Mouse (Mus musculus): ENCODE results near the gene Yipf3. TPM values are rescaled to one million over a fixed set of nuclear protein-coding genes. Genes with fewer than 3 reads are reported as not detected.

Gene Yipf3
- polyA plus RNA-seq, 1 experiment = 8.0 TPM

- Histone ChIP-seq H3K36me3 (ENCODE audit: control insufficient read depth) (no peaks in the 10 kb centered on the region), H3K4me3 (replicated peaks) (no peak overlapping the region), H3K9me3 (ENCODE audit: control insufficient read depth, low read length) (no peaks in the 10 kb centered on the region), H3K4me1 (ENCODE audit: control insufficient read depth) (peaks cover 9% of the 10 kb centered on the region), H3K27me3 (ENCODE audit: control insufficient read depth) (peaks cover 23% of the 10 kb centered on the region)
- TF ChIP-seq GATA1 (IDR thresholded peaks at IDR 0.05; ENCODE audit: low read length) (no peak), TAL1 (IDR thresholded peaks at IDR 0.05; ENCODE audit: low read length) (no peak)
Observed at GRCm38 (mm10) chr17:46287678-46288095, 39.8 kb downstream of the Yipf3 start.

- peaks cover 7% of the 10 kb centered on the region; the same call in 1 of the 2 replicates for H3K9me3 ChIP-seq (ENCODE audit: control insufficient read depth, low read length)
- no peaks in the 10 kb centered on the region for H3K36me3 ChIP-seq (ENCODE audit: control insufficient read depth)
- TF ChIP-seq GATA1 (IDR thresholded peaks at IDR 0.05; ENCODE audit: low read length) (no peak), TAL1 (IDR thresholded peaks at IDR 0.05; ENCODE audit: low read length) (no peak)
- H3K4me3 ChIP-seq (replicated peaks) = no peak overlapping the region
- peaks cover 10% of the 10 kb centered on the region for H3K4me1 ChIP-seq (ENCODE audit: control insufficient read depth)
- peaks cover 75% of the 10 kb centered on the region for H3K27me3 ChIP-seq (ENCODE audit: control insufficient read depth)
Observed at GRCm38 (mm10) chr17:46296601-46297000, 48.7 kb downstream of the Yipf3 start.

GRCm38 (mm10) chr17:46297028-46297363 is 49.1 kb downstream of the Yipf3 start:
- no peak for TF ChIP-seq GATA1 (IDR thresholded peaks at IDR 0.05; ENCODE audit: low read length)
- TF ChIP-seq TAL1 (IDR thresholded peaks at IDR 0.05; ENCODE audit: low read length) = no peak
- Histone ChIP-seq H3K4me1 (ENCODE audit: control insufficient read depth) (peaks cover 10% of the 10 kb centered on the region), H3K27me3 (ENCODE audit: control insufficient read depth) (peaks cover 74% of the 10 kb centered on the region), H3K4me3 (replicated peaks) (no peak overlapping the region), H3K36me3 (ENCODE audit: control insufficient read depth) (no peaks in the 10 kb centered on the region), H3K9me3 (ENCODE audit: control insufficient read depth, low read length) (peaks cover 7% of the 10 kb centered on the region; the same call in 1 of the 2 replicates)

GRCm38 (mm10) chr17:46297364-46298219 is 49.7 kb downstream of the Yipf3 start, which contains the start of gene Dlk2:
Gene Dlk2 (plus strand): TSS chr17:46297421.
- Histone ChIP-seq H3K27me3 (ENCODE audit: control insufficient read depth) (peaks cover 69% of the 10 kb centered on the region), H3K9me3 (ENCODE audit: control insufficient read depth, low read length) (peaks cover 7% of the 10 kb centered on the region; the same call in 1 of the 2 replicates), H3K36me3 (ENCODE audit: control insufficient read depth) (no peaks in the 10 kb centered on the region), H3K4me3 (replicated peaks) (peak within 1 kb of the TSS; percentile 14), H3K4me1 (ENCODE audit: control insufficient read depth) (peaks cover 10% of the 10 kb centered on the region)
- TF ChIP-seq TAL1 (IDR thresholded peaks at IDR 0.05; ENCODE audit: low read length) = no peak
- no peak for TF ChIP-seq GATA1 (IDR thresholded peaks at IDR 0.05; ENCODE audit: low read length)

- H3K4me1 ChIP-seq (ENCODE audit: control insufficient read depth) = peaks cover 10% of the 10 kb centered on the region
- H3K4me3 ChIP-seq (replicated peaks) = peak overlapping the region; percentile 14
- peaks cover 1% of the 10 kb centered on the region for H3K36me3 ChIP-seq (ENCODE audit: control insufficient read depth)
- TF ChIP-seq TAL1 (IDR thresholded peaks at IDR 0.05; ENCODE audit: low read length) = no peak
- no peak for TF ChIP-seq GATA1 (IDR thresholded peaks at IDR 0.05; ENCODE audit: low read length)
- peaks cover 67% of the 10 kb centered on the region for H3K27me3 ChIP-seq (ENCODE audit: control insufficient read depth)
- H3K9me3 ChIP-seq (ENCODE audit: control insufficient read depth, low read length) = peaks cover 7% of the 10 kb centered on the region; the same call in 1 of the 2 replicates
Observed at GRCm38 (mm10) chr17:46298220-46298913, 50.5 kb downstream of the Yipf3 start.

GRCm38 (mm10) chr17:46301892-46302291 is 54.0 kb downstream of the Yipf3 start:
- peaks cover 10% of the 10 kb centered on the region for H3K4me1 ChIP-seq (ENCODE audit: control insufficient read depth)

More at GRCm38 (mm10) chr17:46301892-46302291, 54.0 kb downstream of the Yipf3 start:
- Histone ChIP-seq H3K27me3 (ENCODE audit: control insufficient read depth) (peaks cover 36% of the 10 kb centered on the region), H3K9me3 (ENCODE audit: control insufficient read depth, low read length) (peaks cover 3% of the 10 kb centered on the region; the same call in 1 of the 2 replicates), H3K36me3 (ENCODE audit: control insufficient read depth) (peaks cover 9% of the 10 kb centered on the region), H3K4me3 (replicated peaks) (no peak overlapping the region)
- TF ChIP-seq GATA1 (IDR thresholded peaks at IDR 0.05; ENCODE audit: low read length) (no peak), TAL1 (IDR thresholded peaks at IDR 0.05; ENCODE audit: low read length) (no peak)

Other genes starting within 250 kb of the Yipf3 start
- gene Vegfa, start 215.7 kb upstream of the Yipf3 start, polyA plus RNA-seq (2012) = 0.86 and 1.3 TPM in 2 replicates
- 7.7 and 9.7 TPM in 2 replicates for gene Mrps18a, start 137.1 kb upstream of the Yipf3 start, polyA plus RNA-seq (2012)
- gene Rsph9, start 103.9 kb upstream of the Yipf3 start, polyA plus RNA-seq (2012) = 0.42 TPM in 1 of 2 replicates, not detected in the other
- 1.4 and 4.1 TPM in 2 replicates for gene Mad2l1bp, start 94.5 kb upstream of the Yipf3 start, polyA plus RNA-seq (2012)
- 15.3 and 19.3 TPM in 2 replicates for gene Gtpbp2, start 87.0 kb upstream of the Yipf3 start, polyA plus RNA-seq (2012)
- 0.24 and 0.27 TPM in 2 replicates for gene Polh, start 45.4 kb upstream of the Yipf3 start, polyA plus RNA-seq (2012)
- 0.36 and 0.51 TPM in 2 replicates for gene Xpo5, start 45.3 kb upstream of the Yipf3 start, polyA plus RNA-seq (2012)
- gene Polr1c, start within 50 bp of the Yipf3 start, polyA plus RNA-seq (2012) = 1.2 and 1.6 TPM in 2 replicates
- 0.15 and 0.27 TPM in 2 replicates for gene Lrrc73, start 5.5 kb downstream of the Yipf3 start, polyA plus RNA-seq (2012)
- gene Tjap1, start 34.9 kb downstream of the Yipf3 start, polyA plus RNA-seq (2012) = 11.2 and 12.7 TPM in 2 replicates
- gene Dlk2, start 49.3 kb downstream of the Yipf3 start, polyA plus RNA-seq (2012) = not detected in 2 replicates
- gene Abcc10, start 80.3 kb downstream of the Yipf3 start, polyA plus RNA-seq (2012) = 0.17 and 0.34 TPM in 2 replicates
- gene Zfp318, start 135.7 kb downstream of the Yipf3 start, polyA plus RNA-seq (2012) = 0.05 and 0.13 TPM in 2 replicates
- not detected in 2 replicates for gene Crip3, start 180.8 kb downstream of the Yipf3 start, polyA plus RNA-seq (2012)
- not detected in 2 replicates for gene Slc22a7, start 190.4 kb downstream of the Yipf3 start, polyA plus RNA-seq (2012)
- 0.01 TPM in 2 replicates for gene Ttbk1, start 239.6 kb downstream of the Yipf3 start, polyA plus RNA-seq (2012)
- 1.5 and 1.9 TPM in 2 replicates for gene Dnph1, start 248.6 kb downstream of the Yipf3 start, polyA plus RNA-seq (2012)